Mouse (Mus musculus): ENCODE results near the gene Gm6993.

GRCm38 (mm10) chr12:31271361-31272011 lies 30.9 kb downstream of the Gm6993 start:
- TF ChIP-seq EP300 (optimal IDR thresholded peaks at IDR 0.05) (no peak), CTCF (IDR thresholded peaks at IDR 0.05; ENCODE audit: low read depth) (no peak)
